Mouse (Mus musculus) kidney, adult 2 months (tissue): ENCODE data around the gene AI464131. TPM values are rescaled to one million over a fixed set of nuclear protein-coding genes. Genes with fewer than 3 reads are reported as not detected.
A peak's percentile ranks its signal among the peaks of the same experiment; 100 is the strongest.

Experiments used
- DNase-seq: peaks from one replicate; pipeline ENCODE4 v3.0.0; 2021
- H3K27ac ChIP-seq: fragments of 200-500 bp; 2 replicates; pipeline ENCODE4 v1.5.1; 2012; ENCODE audit warnings: low read depth, low read length, control low read depth, inconsistent platforms; ENCODE audit not compliant: insufficient read depth
- H3K27me3 ChIP-seq: fragments of 200-500 bp; replicated peaks from 2 replicates; pipeline ENCODE4 v1.6.1; 2012; ENCODE audit warnings: mild to moderate bottlenecking, moderate library complexity, low read length, inconsistent platforms; ENCODE audit not compliant: control insufficient read depth, insufficient read depth
- H3K36me3 ChIP-seq: fragments of 200-500 bp; 2 replicates; pipeline ENCODE4 v1.6.1; 2012; ENCODE audit warnings: mild to moderate bottlenecking, moderate library complexity, low read length, inconsistent platforms; ENCODE audit not compliant: control insufficient read depth, insufficient read depth
- H3K4me1 ChIP-seq: fragments of 200-500 bp; 2 replicates; pipeline ENCODE4 v1.6.1; 2011; ENCODE audit warnings: low read length; ENCODE audit not compliant: control insufficient read depth, insufficient read depth
- H3K4me3 ChIP-seq: fragments of 200-500 bp; 2 replicates; pipeline ENCODE4 v1.5.1; 2011; ENCODE audit warnings: mild to moderate bottlenecking, low read depth, low read length, control low read depth; ENCODE audit not compliant: insufficient read depth
- CTCF ChIP-seq: fragments of 200-500 bp; conservative IDR thresholded peaks from 2 replicates; pipeline ENCODE4 v1.5.1; 2011; ENCODE audit warnings: low read depth, mild to moderate bottlenecking, control low read depth, low read length, moderate library complexity, mixed read lengths; ENCODE audit not compliant: insufficient read depth, insufficient read length
- POLR2A ChIP-seq: fragments of 200-500 bp; IDR thresholded peaks from one replicate; pipeline ENCODE4 v1.6.1; 2011; ENCODE audit warnings: low read depth, low read length, control low read depth
- WGBS: fragments of 180-500 bp; shearing (Covaris S2); methylation state at CpG from one replicate; pipeline ENCODE4 v1.1.7; 2018; 5-methylcytosine and 5-hydroxymethylcytosine counted together
- polyA plus RNA-seq: library from polyadenylated mRNA; depleted of rRNA; stranded (reverse); fragments of >200 nt; gene quantifications from 2 replicates; pipeline ENCODE4 v1.2.3, GENCODE M21; 2012

AI464131 gene
- polyA plus RNA-seq, 1 experiment: 23.1 TPM

GRCm38 (mm10) chr4:41492951-41493350 lies 9.9 kb downstream of the AI464131 start:
- Histone ChIP-seq H3K4me1 (peaks cover 27% of the 10 kb centered on the region), H3K27ac (no peak overlapping the region), H3K4me3 (no peak overlapping the region), H3K27me3 (no peaks in the 10 kb centered on the region), H3K36me3 (no peaks in the 10 kb centered on the region)
- WGBS: 84% methylated on average over 7 of the region's 7 CpGs
- TF ChIP-seq CTCF (no peak), POLR2A (no peak)
- DNase-seq: no peak

GRCm38 (mm10) chr4:41481601-41482017 lies 21.3 kb downstream of the AI464131 start:
- Histone ChIP-seq H3K4me1 (no peaks in the 10 kb centered on the region), H3K27ac (no peak overlapping the region), H3K4me3 (no peak overlapping the region), H3K36me3 (no peaks in the 10 kb centered on the region), H3K27me3 (no peaks in the 10 kb centered on the region)
- TF ChIP-seq POLR2A: no peak
- TF ChIP-seq CTCF: no peak
- peak; percentile 79 for DNase-seq
- 30% methylated on average over 6 of the region's 6 CpGs for WGBS

- no peak overlapping the region for H3K27ac ChIP-seq
- no peak overlapping the region for H3K4me3 ChIP-seq
- H3K27me3 ChIP-seq: no peaks in the 10 kb centered on the region
- WGBS: 82% methylated on average over 8 of the region's 8 CpGs
- TF ChIP-seq POLR2A (no peak), CTCF (no peak)
- no peaks in the 10 kb centered on the region for H3K36me3 ChIP-seq
- no peak for DNase-seq
- no peaks in the 10 kb centered on the region for H3K4me1 ChIP-seq
These were observed 22.6 kb downstream of the AI464131 start for GRCm38 (mm10) chr4:41480254-41480653.

- DNase-seq: no peak
- TF ChIP-seq POLR2A (no peak), CTCF (no peak)
- no peak overlapping the region for H3K4me3 ChIP-seq
- no peaks in the 10 kb centered on the region for H3K27me3 ChIP-seq
- no peak overlapping the region for H3K27ac ChIP-seq
- no peaks in the 10 kb centered on the region for H3K36me3 ChIP-seq
- H3K4me1 ChIP-seq: no peaks in the 10 kb centered on the region
- 82% methylated on average over 1 of the region's 1 CpGs for WGBS
These were observed 23.4 kb downstream of the AI464131 start for GRCm38 (mm10) chr4:41479456-41479804.

GRCm38 (mm10) chr4:41478751-41479455 lies 24.0 kb downstream of the AI464131 start:
- WGBS: 87% methylated on average over 4 of the region's 4 CpGs
- no peaks in the 10 kb centered on the region for H3K36me3 ChIP-seq
- no peaks in the 10 kb centered on the region for H3K27me3 ChIP-seq
- TF ChIP-seq POLR2A (no peak), CTCF (no peak; the same call in 1 of the 2 replicates)
- H3K4me3 ChIP-seq: no peak overlapping the region
- no peak overlapping the region for H3K27ac ChIP-seq
- DNase-seq: no peak
- H3K4me1 ChIP-seq: no peaks in the 10 kb centered on the region

GRCm38 (mm10) chr4:41477648-41478160 lies 25.2 kb downstream of the AI464131 start:
- no peak for DNase-seq
- TF ChIP-seq CTCF (no peak), POLR2A (no peak)
- Histone ChIP-seq H3K4me1 (no peaks in the 10 kb centered on the region), H3K36me3 (no peaks in the 10 kb centered on the region), H3K27ac (no peak overlapping the region), H3K27me3 (no peaks in the 10 kb centered on the region), H3K4me3 (no peak overlapping the region)
- WGBS: 84% methylated on average over 9 of the region's 9 CpGs

- TF ChIP-seq POLR2A (no peak), CTCF (no peak)
- Histone ChIP-seq H3K27me3 (no peaks in the 10 kb centered on the region), H3K36me3 (no peaks in the 10 kb centered on the region), H3K4me1 (peaks cover 5% of the 10 kb centered on the region; the same call in 1 of the 2 replicates), H3K27ac (no peak overlapping the region), H3K4me3 (no peak overlapping the region)
- no peak for DNase-seq
- WGBS: 77% methylated on average over 1 of the region's 1 CpGs
These were observed 31.5 kb downstream of the AI464131 start for GRCm38 (mm10) chr4:41471384-41471689.
